Mouse (Mus musculus) liver, adult 2 months (tissue): Measurements from ENCODE around the gene Psma6. TPM values are rescaled to one million over a fixed set of nuclear protein-coding genes. Genes with fewer than 3 reads are reported as not detected.

Source experiments
- DNase-seq: peaks from one replicate; pipeline ENCODE4 v3.0.0-alpha.2; 2011; ENCODE audit warnings: low read depth, low spot score; ENCODE audit errors: extremely low read depth
- H3K27ac ChIP-seq: fragments of 200-500 bp; replicated peaks from 2 replicates; pipeline ENCODE4 v1.5.1; 2012; ENCODE audit warnings: low read depth, mild to moderate bottlenecking, control low read depth, inconsistent platforms, low read length; ENCODE audit not compliant: insufficient read depth
- H3K27me3 ChIP-seq: fragments of 200-500 bp; 2 replicates; pipeline ENCODE4 v1.6.1; 2012; ENCODE audit warnings: mild to moderate bottlenecking, moderate library complexity, low read length, inconsistent platforms; ENCODE audit not compliant: control insufficient read depth, insufficient read depth
- H3K36me3 ChIP-seq: fragments of 200-500 bp; 2 replicates; pipeline ENCODE4 v1.6.1; 2012; ENCODE audit warnings: low read length, inconsistent platforms; ENCODE audit not compliant: control insufficient read depth, insufficient read depth
- H3K4me1 ChIP-seq: fragments of 200-500 bp; 2 replicates; pipeline ENCODE4 v1.6.1; 2011; ENCODE audit warnings: low read length; ENCODE audit not compliant: control insufficient read depth, insufficient read depth
- H3K4me3 ChIP-seq: fragments of 200-500 bp; 2 replicates; pipeline ENCODE4 v1.5.1; 2011; ENCODE audit warnings: low read depth, mild to moderate bottlenecking, control low read depth, low read length, moderate library complexity; ENCODE audit not compliant: insufficient read depth
- H3K79me2 ChIP-seq: fragments of 200-500 bp; 2 replicates; pipeline ENCODE4 v1.6.1; 2012; ENCODE audit warnings: inconsistent platforms, mild to moderate bottlenecking, low read length, moderate library complexity; ENCODE audit not compliant: control insufficient read depth, insufficient read depth
- H3K9ac ChIP-seq: fragments of 200-500 bp; 2 replicates; pipeline ENCODE4 v1.6.1; 2012; ENCODE audit warnings: low read depth, mild to moderate bottlenecking, control low read depth, inconsistent platforms, low read length
- CTCF ChIP-seq: fragments of 200-500 bp; IDR thresholded peaks from 2 replicates; pipeline ENCODE4 v1.5.1; 2011; ENCODE audit warnings: low read depth, low read length, control low read depth
- POLR2A ChIP-seq: fragments of 200-500 bp; IDR thresholded peaks from 2 replicates; pipeline ENCODE4 v1.6.1; 2011; ENCODE audit warnings: low read length, control low read depth; ENCODE audit not compliant: insufficient read depth; ENCODE audit errors: extremely low read depth
- WGBS: fragments of 180-500 bp; shearing (Covaris S2); methylation state at CpG from one replicate; pipeline ENCODE4 v1.1.7; 2018; 5-methylcytosine and 5-hydroxymethylcytosine counted together
- polyA plus RNA-seq: library from polyadenylated mRNA; depleted of rRNA; stranded (reverse); fragments of >200 nt; gene quantifications from 2 replicates; pipeline ENCODE4 v1.2.3, GENCODE M21; 2012
- total RNA-seq: library from RNA; depleted of rRNA; stranded (reverse); fragments of >200 nt; gene quantifications from 2 replicates; pipeline ENCODE4 v1.2.3, GENCODE M21; 2014

The Psma6 gene
- total and polyA plus RNA-seq, 2 experiments: 51.5 to 132 TPM

- Histone ChIP-seq H3K79me2 (no peaks in the 10 kb centered on the region), H3K27me3 (no peaks in the 10 kb centered on the region), H3K9ac (no peak overlapping the region), H3K27ac (no peak overlapping the region), H3K4me1 (peaks cover 8% of the 10 kb centered on the region), H3K36me3 (no peaks in the 10 kb centered on the region), H3K4me3 (no peak overlapping the region)
- WGBS: 77% methylated on average over 4 of the region's 4 CpGs
- no peak for DNase-seq
- TF ChIP-seq CTCF (no peak), POLR2A (no peak)
Observed at GRCm38 (mm10) chr12:55445583-55445982, 61.6 kb downstream of the Psma6 start.

- 89% methylated on average over 4 of the region's 4 CpGs for WGBS
- no peak overlapping the region for H3K9ac ChIP-seq
Observed at GRCm38 (mm10) chr12:55446366-55446745, 62.3 kb downstream of the Psma6 start.

GRCm38 (mm10) chr12:55446746-55447395 is 62.8 kb downstream of the Psma6 start:
- peaks cover 6% of the 10 kb centered on the region; the same call in 1 of the 2 replicates for H3K4me1 ChIP-seq
- H3K9ac ChIP-seq: no peak overlapping the region
- no peak overlapping the region for H3K4me3 ChIP-seq
- 47% methylated on average over 13 of the region's 13 CpGs for WGBS
- H3K79me2 ChIP-seq: no peaks in the 10 kb centered on the region
- H3K36me3 ChIP-seq: no peaks in the 10 kb centered on the region
- peak; percentile 62 for DNase-seq
- no peaks in the 10 kb centered on the region for H3K27me3 ChIP-seq
- no peak for TF ChIP-seq CTCF
- no peak for TF ChIP-seq POLR2A
- peak overlapping the region; percentile 43 for H3K27ac ChIP-seq

More at GRCm38 (mm10) chr12:55446366-55446745, 62.3 kb downstream of the Psma6 start:
- TF ChIP-seq POLR2A (no peak), CTCF (no peak)
- no peaks in the 10 kb centered on the region for H3K79me2 ChIP-seq
- no peaks in the 10 kb centered on the region for H3K36me3 ChIP-seq
- no peaks in the 10 kb centered on the region for H3K27me3 ChIP-seq
- H3K4me3 ChIP-seq: no peak overlapping the region
- peaks cover 6% of the 10 kb centered on the region; the same call in 1 of the 2 replicates for H3K4me1 ChIP-seq
- no peak for DNase-seq
- H3K27ac ChIP-seq: peak overlapping the region; percentile 43

GRCm38 (mm10) chr12:55447396-55447760 is 63.4 kb downstream of the Psma6 start:
- no peaks in the 10 kb centered on the region for H3K36me3 ChIP-seq
- no peaks in the 10 kb centered on the region for H3K79me2 ChIP-seq
- 86% methylated on average over 11 of the region's 11 CpGs for WGBS
- peak overlapping the region; percentile 43 for H3K27ac ChIP-seq
- no peak overlapping the region for H3K9ac ChIP-seq
- TF ChIP-seq POLR2A: no peak
- TF ChIP-seq CTCF: no peak
- H3K4me1 ChIP-seq: peaks cover 6% of the 10 kb centered on the region; the same call in 1 of the 2 replicates
- H3K27me3 ChIP-seq: no peaks in the 10 kb centered on the region
- no peak for DNase-seq
- H3K4me3 ChIP-seq: no peak overlapping the region

- TF ChIP-seq CTCF (no peak), POLR2A (no peak)
- no peak overlapping the region for H3K9ac ChIP-seq
- H3K4me1 ChIP-seq: peaks cover 3% of the 10 kb centered on the region; the same call in 1 of the 2 replicates
- H3K4me3 ChIP-seq: no peak overlapping the region
- H3K27ac ChIP-seq: no peak overlapping the region
- DNase-seq: no peak
- 85% methylated on average over 2 of the region's 2 CpGs for WGBS
- no peaks in the 10 kb centered on the region for H3K79me2 ChIP-seq
- no peaks in the 10 kb centered on the region for H3K27me3 ChIP-seq
- H3K36me3 ChIP-seq: no peaks in the 10 kb centered on the region
Observed at GRCm38 (mm10) chr12:55448457-55448856, 64.4 kb downstream of the Psma6 start.

GRCm38 (mm10) chr12:55449048-55449447 is 65.0 kb downstream of the Psma6 start:
- DNase-seq: no peak
- WGBS: 95% methylated on average over 2 of the region's 2 CpGs
- Histone ChIP-seq H3K4me1 (peaks cover 3% of the 10 kb centered on the region; the same call in 1 of the 2 replicates), H3K79me2 (no peaks in the 10 kb centered on the region), H3K4me3 (no peak overlapping the region), H3K27me3 (no peaks in the 10 kb centered on the region), H3K9ac (no peak overlapping the region), H3K27ac (no peak overlapping the region), H3K36me3 (no peaks in the 10 kb centered on the region)
- no peak for TF ChIP-seq POLR2A
- TF ChIP-seq CTCF: no peak
